Comparison of ENCODE assay signal across 13 mouse cellular contexts in the genomic region with DNA sequence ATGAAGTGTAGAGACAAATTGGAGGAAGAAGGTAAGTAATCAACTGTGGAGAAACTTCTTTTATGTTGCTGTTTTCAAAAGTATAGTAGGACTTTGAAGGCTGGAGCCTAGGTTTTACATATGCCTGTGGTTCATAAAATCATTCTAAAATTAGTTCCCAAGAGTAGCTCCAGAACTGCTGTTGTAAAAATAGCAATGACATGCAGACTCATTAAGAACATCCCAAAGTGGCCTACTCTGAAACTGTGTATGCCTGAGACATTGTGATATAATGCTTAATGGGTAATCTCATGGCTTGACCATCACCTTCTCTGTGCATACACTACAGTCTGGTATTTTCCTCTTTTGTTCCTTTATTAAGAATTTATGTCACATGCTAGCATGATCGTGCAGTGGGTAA.
"Had no signal": no experiment of that assay in that cellular context is flagged by ENCODE, and none has a peak within 500 bp of the region (broad histone marks: within the 10 kb centered on the region; RNA-seq: fewer than 3 reads in every experiment).

No protein-coding gene starts in this region.

- ATAC-seq: liver, postnatal 0 days had no signal

- H3K27ac ChIP-seq: kidney, postnatal 0 days; limb, embryonic 12.5 days; liver, embryonic 13.5 days; lung, embryonic 15.5 days; macrophage; midbrain, embryonic 12.5 days had no signal

- DNase-seq: kidney, postnatal 36 days; liver; liver, embryonic 13.5 days; liver, postnatal 0 days; lung, postnatal 14 days; right cerebral cortex, postnatal 14 days; thymus, postnatal 36 days had no signal

- H3K36me3 ChIP-seq: limb, embryonic 12.5 days; liver, embryonic 13.5 days; lung, embryonic 15.5 days; midbrain, embryonic 12.5 days had no signal

- H3K4me2 ChIP-seq: limb, embryonic 12.5 days; liver, embryonic 13.5 days; lung, embryonic 15.5 days; midbrain, embryonic 12.5 days had no signal

- H3K4me1 ChIP-seq: limb, embryonic 12.5 days; liver, embryonic 13.5 days; lung, embryonic 15.5 days; midbrain, embryonic 12.5 days had no signal

- H3K27me3 ChIP-seq: limb, embryonic 12.5 days; liver, embryonic 13.5 days; lung, embryonic 15.5 days; megakaryocyte, embryonic 14.5 days; midbrain, embryonic 12.5 days had no signal

- H3K9me3 ChIP-seq: limb, embryonic 12.5 days; liver, embryonic 13.5 days; lung, embryonic 15.5 days; megakaryocyte, embryonic 14.5 days; midbrain, embryonic 12.5 days had no signal

- H3K9ac ChIP-seq: limb, embryonic 12.5 days; liver, embryonic 13.5 days; liver, postnatal 0 days; lung, embryonic 15.5 days; midbrain, embryonic 12.5 days had no signal

- H3K4me3 ChIP-seq: limb, embryonic 12.5 days; liver, embryonic 13.5 days; lung, embryonic 15.5 days; megakaryocyte, embryonic 14.5 days; midbrain, embryonic 12.5 days had no signal
